Mouse (Mus musculus) liver, embryonic 14.5 days (tissue): ENCODE results near the gene Lmf1. TPM values are rescaled to one million over a fixed set of nuclear protein-coding genes. Genes with fewer than 3 reads are reported as not detected.

ENCODE experiments used
- ATAC-seq: fragments of 200-750 bp; cut with Nextera tagmentation; 2 replicates; pipeline ENCODE4 v1.8.0; 2017; ENCODE audit warnings: moderate number of reproducible peaks, mild to moderate bottlenecking, moderate library complexity; ENCODE audit not compliant: insufficient read depth
- DNase-seq, 3 experiments: peaks; one replicate each; pipeline ENCODE4 v3.0.0-alpha.2; 2012 to 2013; ENCODE audit warnings: low read depth in 3 of 3, low spot score in 3 of 3
- H3K27ac ChIP-seq: fragments of 300-500 bp; sonication (generic); 2 replicates; pipeline ENCODE4 v1.5.1; 2014; ENCODE audit warnings: moderate library complexity, mild to moderate bottlenecking, control low read depth, inconsistent platforms
- H3K27me3 ChIP-seq: fragments of 300-500 bp; sonication (generic); 2 replicates; pipeline ENCODE4 v1.6.1; 2014; ENCODE audit warnings: mild to moderate bottlenecking, low read length, moderate library complexity; ENCODE audit not compliant: control insufficient read depth, insufficient read depth
- H3K36me3 ChIP-seq: fragments of 300-500 bp; sonication (generic); replicated peaks from 2 replicates; pipeline ENCODE4 v1.6.1; 2014; ENCODE audit warnings: low read depth; ENCODE audit not compliant: control insufficient read depth, insufficient read depth
- H3K4me1 ChIP-seq, 2 experiments: fragments of 200-500 bp in 1 of 2; fragments of 300-500 bp in 1 of 2; sonication (generic) in 1 of 2; replicated peaks; 2 replicates each; pipeline ENCODE4 v1.6.1; 2012 to 2014; ENCODE audit warnings: antibody characterized with exemption in 1 of 2, inconsistent platforms in 1 of 2, low read length in 1 of 2; ENCODE audit not compliant: control insufficient read depth in 2 of 2, insufficient read depth in 2 of 2
- H3K4me2 ChIP-seq: fragments of 300-500 bp; sonication (generic); 2 replicates; pipeline ENCODE4 v1.6.1; 2014; ENCODE audit warnings: low read depth, mild to moderate bottlenecking, control low read depth, moderate library complexity
- H3K4me3 ChIP-seq, 2 experiments: fragments of 200-500 bp in 1 of 2; fragments of 300-500 bp in 1 of 2; sonication (generic) in 1 of 2; 2 replicates each; pipeline ENCODE4 v1.5.1; 2012 to 2014; ENCODE audit warnings: low read depth in 2 of 2, low read length in 2 of 2, mild to moderate bottlenecking in 2 of 2, control low read depth in 1 of 2, inconsistent platforms in 1 of 2, moderate library complexity in 1 of 2; ENCODE audit not compliant: insufficient read depth in 1 of 2
- H3K9ac ChIP-seq: fragments of 300-500 bp; sonication (generic); replicated peaks from 2 replicates; pipeline ENCODE4 v1.6.1; 2014; ENCODE audit warnings: mild to moderate bottlenecking, control low read depth, moderate library complexity
- H3K9me3 ChIP-seq: fragments of 300-500 bp; sonication (generic); 2 replicates; pipeline ENCODE4 v1.6.1; 2016; ENCODE audit warnings: low read length, mixed read lengths; ENCODE audit not compliant: control insufficient read depth
- CTCF ChIP-seq: IDR thresholded peaks from 2 replicates; pipeline ENCODE4 v1.5.1; 2016; ENCODE audit warnings: antibody characterized with exemption, low read depth, control low read depth
- EP300 ChIP-seq: IDR thresholded peaks from 2 replicates; pipeline ENCODE4 v1.6.1; 2016; ENCODE audit warnings: antibody characterized with exemption, low read depth
- WGBS: fragments of 180-500 bp; shearing (Covaris S2); extraction: QIAGEN DNeasy Blood & Tissue Kit; methylation state at CpG from one replicate; pipeline ENCODE4 v1.1.7; 2014; ENCODE audit not compliant: insufficient replicate concordance; 5-methylcytosine and 5-hydroxymethylcytosine counted together
- polyA plus RNA-seq, 2 experiments: library from polyadenylated mRNA; depleted of rRNA in 1 of 2; stranded (reverse) in 1 of 2; unstranded in 1 of 2; fragments of >200 nt; fragmentation: Nextera tagmentation in 1 of 2; extraction: Ambion mirVana in 1 of 2; gene quantifications; 2 replicates each; pipeline versions ENCODE4 v1.2.1 to v1.2.3; 2012 to 2014

The Lmf1 gene
- polyA plus RNA-seq, 2 experiments, result 3.4 to 9.3 TPM

- DNase-seq, result no peak
- H3K9ac ChIP-seq, result no peak overlapping the region
- no peaks in the 10 kb centered on the region for H3K9me3 ChIP-seq
- ATAC-seq, result no peak
- WGBS, result 57% methylated on average over 4 of the region's 4 CpGs
- H3K36me3 ChIP-seq, result no peaks in the 10 kb centered on the region
- H3K27me3 ChIP-seq, result no peaks in the 10 kb centered on the region; the same call in 1 of the 2 replicates
- H3K4me3 ChIP-seq, result no peak overlapping the region
- 0 out of 4 replicates have a peak, but pooled peaks cover 0 to 6% of the 10 kb centered on the region in 2 experiments for H3K4me1 ChIP-seq
- no peak overlapping the region for H3K4me2 ChIP-seq
- TF ChIP-seq EP300 (no peak), CTCF (no peak)
- no peak overlapping the region for H3K27ac ChIP-seq
These were observed 132.3 kb downstream of the Lmf1 start for GRCm38 (mm10) chr17:25711136-25711535.

Other genes starting within 250 kb of the Lmf1 start
- not detected in 2 replicates for gene Tpsab1, start 233.5 kb upstream of the Lmf1 start, polyA plus RNA-seq (2012; rRNA removed)
- gene Tpsab1, start 233.5 kb upstream of the Lmf1 start, polyA plus RNA-seq (2014; fragmentation: Nextera tagmentation; extraction: Ambion mirVana), result not detected in 2 replicates
- 0.11 and 0.12 TPM in 2 replicates for gene Tpsb2, start 212.8 kb upstream of the Lmf1 start, polyA plus RNA-seq (2012; rRNA removed)
- gene Tpsb2, start 212.8 kb upstream of the Lmf1 start, polyA plus RNA-seq (2014; fragmentation: Nextera tagmentation; extraction: Ambion mirVana), result 0.44 TPM in 1 of 2 replicates, not detected in the other
- gene Tpsg1, start 209.8 kb upstream of the Lmf1 start, polyA plus RNA-seq (2012; rRNA removed), result 0.51 and 0.93 TPM in 2 replicates
- gene Tpsg1, start 209.8 kb upstream of the Lmf1 start, polyA plus RNA-seq (2014; fragmentation: Nextera tagmentation; extraction: Ambion mirVana), result 0.49 and 0.53 TPM in 2 replicates
- 1.2 and 1.3 TPM in 2 replicates for gene Cacna1h, start 145.3 kb upstream of the Lmf1 start, polyA plus RNA-seq (2012; rRNA removed)
- gene Cacna1h, start 145.3 kb upstream of the Lmf1 start, polyA plus RNA-seq (2014; fragmentation: Nextera tagmentation; extraction: Ambion mirVana), result 0.13 and 0.50 TPM in 2 replicates
- 0.07 TPM in 1 of 2 replicates, not detected in the other for gene Tekt4, start 124.5 kb upstream of the Lmf1 start, polyA plus RNA-seq (2012; rRNA removed)
- gene Tekt4, start 124.5 kb upstream of the Lmf1 start, polyA plus RNA-seq (2014; fragmentation: Nextera tagmentation; extraction: Ambion mirVana), result 0.13 TPM in 1 of 2 replicates, not detected in the other
- gene Sstr5, start 81.8 kb upstream of the Lmf1 start, polyA plus RNA-seq (2012; rRNA removed), result 0.01 TPM in 1 of 2 replicates, not detected in the other
- not detected in 2 replicates for gene Sstr5, start 81.8 kb upstream of the Lmf1 start, polyA plus RNA-seq (2014; fragmentation: Nextera tagmentation; extraction: Ambion mirVana)
- gene Sox8, start 8.4 kb upstream of the Lmf1 start, polyA plus RNA-seq (2012; rRNA removed), result 0.04 and 0.11 TPM in 2 replicates
- 0.15 TPM in 1 of 2 replicates, not detected in the other for gene Sox8, start 8.4 kb upstream of the Lmf1 start, polyA plus RNA-seq (2014; fragmentation: Nextera tagmentation; extraction: Ambion mirVana)
- 0.60 TPM in 1 of 2 replicates, not detected in the other for gene Gng13, start 138.1 kb downstream of the Lmf1 start, polyA plus RNA-seq (2012; rRNA removed)
- not detected in 2 replicates for gene Gng13, start 138.1 kb downstream of the Lmf1 start, polyA plus RNA-seq (2014; fragmentation: Nextera tagmentation; extraction: Ambion mirVana)
- 14.4 and 19.6 TPM in 2 replicates for gene Chtf18, start 148.3 kb downstream of the Lmf1 start, polyA plus RNA-seq (2012; rRNA removed)
- gene Chtf18, start 148.3 kb downstream of the Lmf1 start, polyA plus RNA-seq (2014; fragmentation: Nextera tagmentation; extraction: Ambion mirVana), result 12.4 and 15.5 TPM in 2 replicates
- 9.5 and 11.1 TPM in 2 replicates for gene Rpusd1, start 148.6 kb downstream of the Lmf1 start, polyA plus RNA-seq (2012; rRNA removed)
- 5.9 and 6.1 TPM in 2 replicates for gene Rpusd1, start 148.6 kb downstream of the Lmf1 start, polyA plus RNA-seq (2014; fragmentation: Nextera tagmentation; extraction: Ambion mirVana)
- not detected in 2 replicates for gene Mslnl, start 157.0 kb downstream of the Lmf1 start, polyA plus RNA-seq (2012; rRNA removed)
- gene Mslnl, start 157.0 kb downstream of the Lmf1 start, polyA plus RNA-seq (2014; fragmentation: Nextera tagmentation; extraction: Ambion mirVana), result not detected in 2 replicates
- 0.66 and 0.69 TPM in 2 replicates for gene Msln, start 175.3 kb downstream of the Lmf1 start, polyA plus RNA-seq (2012; rRNA removed)
- gene Msln, start 175.3 kb downstream of the Lmf1 start, polyA plus RNA-seq (2014; fragmentation: Nextera tagmentation; extraction: Ambion mirVana), result 0.91 and 1.0 TPM in 2 replicates
- 7.5 and 10.2 TPM in 2 replicates for gene Narfl, start 194.7 kb downstream of the Lmf1 start, polyA plus RNA-seq (2012; rRNA removed)
- 12.9 and 14.0 TPM in 2 replicates for gene Narfl, start 194.7 kb downstream of the Lmf1 start, polyA plus RNA-seq (2014; fragmentation: Nextera tagmentation; extraction: Ambion mirVana)
- gene Haghl, start 206.6 kb downstream of the Lmf1 start, polyA plus RNA-seq (2012; rRNA removed), result 6.1 and 7.6 TPM in 2 replicates
- 5.8 and 6.1 TPM in 2 replicates for gene Haghl, start 206.6 kb downstream of the Lmf1 start, polyA plus RNA-seq (2014; fragmentation: Nextera tagmentation; extraction: Ambion mirVana)
- gene Ccdc78, start 207.5 kb downstream of the Lmf1 start, polyA plus RNA-seq (2012; rRNA removed), result 0.02 and 0.03 TPM in 2 replicates
- not detected in 2 replicates for gene Ccdc78, start 207.5 kb downstream of the Lmf1 start, polyA plus RNA-seq (2014; fragmentation: Nextera tagmentation; extraction: Ambion mirVana)
- 37.7 and 46.6 TPM in 2 replicates for gene Fam173a, start 213.8 kb downstream of the Lmf1 start, polyA plus RNA-seq (2012; rRNA removed)
- 57.2 and 57.7 TPM in 2 replicates for gene Fam173a, start 213.8 kb downstream of the Lmf1 start, polyA plus RNA-seq (2014; fragmentation: Nextera tagmentation; extraction: Ambion mirVana)
- not detected in 2 replicates for gene AC134908.4, start 216.6 kb downstream of the Lmf1 start, polyA plus RNA-seq (2012; rRNA removed)
- gene AC134908.4, start 216.6 kb downstream of the Lmf1 start, polyA plus RNA-seq (2014; fragmentation: Nextera tagmentation; extraction: Ambion mirVana), result not detected in 2 replicates
- gene Metrn, start 218.1 kb downstream of the Lmf1 start, polyA plus RNA-seq (2012; rRNA removed), result 20.3 and 27.3 TPM in 2 replicates
- gene Metrn, start 218.1 kb downstream of the Lmf1 start, polyA plus RNA-seq (2014; fragmentation: Nextera tagmentation; extraction: Ambion mirVana), result 4.1 TPM in 2 replicates
- gene Fbxl16, start 230.0 kb downstream of the Lmf1 start, polyA plus RNA-seq (2012; rRNA removed), result 0.04 and 0.22 TPM in 2 replicates
- not detected in 2 replicates for gene Fbxl16, start 230.0 kb downstream of the Lmf1 start, polyA plus RNA-seq (2014; fragmentation: Nextera tagmentation; extraction: Ambion mirVana)
- gene Wdr24, start 244.5 kb downstream of the Lmf1 start, polyA plus RNA-seq (2012; rRNA removed), result 14.1 and 14.3 TPM in 2 replicates
- gene Wdr24, start 244.5 kb downstream of the Lmf1 start, polyA plus RNA-seq (2014; fragmentation: Nextera tagmentation; extraction: Ambion mirVana), result 9.2 and 11.4 TPM in 2 replicates
- gene Jmjd8, start 249.8 kb downstream of the Lmf1 start, polyA plus RNA-seq (2012; rRNA removed), result 17.3 and 17.9 TPM in 2 replicates
- gene Jmjd8, start 249.8 kb downstream of the Lmf1 start, polyA plus RNA-seq (2014; fragmentation: Nextera tagmentation; extraction: Ambion mirVana), result 13.7 and 16.2 TPM in 2 replicates